ENCODE assay signal across 25 mouse cellular contexts in genomic region chr13:13564116-13564515, GRCm38 (mm10). TPM values are rescaled to one million over a fixed set of nuclear protein-coding genes. Genes with fewer than 3 reads are reported as not detected.
DNase-seq lines count a peak whose midpoint lies in the region; ATAC-seq and TF ChIP-seq lines count a peak whose summit lies in the region.
"Had no signal": no experiment of that assay in that cellular context is flagged by ENCODE, and none has a peak within 500 bp of the region (broad histone marks: within the 10 kb centered on the region; RNA-seq: fewer than 3 reads in every experiment).

No protein-coding gene starts in this region.

- no peaks in the 10 kb centered on the region for H3K4me1 ChIP-seq in heart, postnatal 0 days (ENCODE audit: control insufficient read depth, insufficient read depth)
- peaks cover 11% of the 10 kb centered on the region; the same call in 1 of the 2 replicates for H3K4me1 ChIP-seq in heart, embryonic 11.5 days (ENCODE audit: control insufficient read depth, insufficient read depth, low read length)
- no peaks in the 10 kb centered on the region for H3K4me1 ChIP-seq in intestine, embryonic 15.5 days (replicated peaks)
- H3K4me1 ChIP-seq: embryonic facial prominence, embryonic 12.5 days; forebrain, embryonic 10.5 days; forebrain, embryonic 15.5 days; hindbrain, embryonic 10.5 days; hindbrain, embryonic 15.5 days; limb, embryonic 12.5 days; lung, embryonic 15.5 days; midbrain, embryonic 12.5 days; neural tube, embryonic 13.5 days had no signal

- no peaks in the 10 kb centered on the region for H3K9me3 ChIP-seq in heart, postnatal 0 days (replicated peaks; ENCODE audit: control insufficient read depth, low read length)
- H3K9me3 ChIP-seq in heart, embryonic 11.5 days (replicated peaks; ENCODE audit: control insufficient read depth, low read length) = no peaks in the 10 kb centered on the region
- H3K9me3 ChIP-seq in intestine, embryonic 15.5 days = no peaks in the 10 kb centered on the region
- H3K9me3 ChIP-seq: embryonic facial prominence, embryonic 12.5 days; forebrain, embryonic 10.5 days; forebrain, embryonic 15.5 days; heart, embryonic 12.5 days; hindbrain, embryonic 10.5 days; hindbrain, embryonic 15.5 days; limb, embryonic 12.5 days; lung, embryonic 15.5 days; midbrain, embryonic 12.5 days; neural tube, embryonic 13.5 days had no signal

- TF ChIP-seq CTCF in heart, postnatal 0 days (IDR thresholded peaks at IDR 0.05; ENCODE audit: low read depth) = no peak
- TF ChIP-seq CTCF in layer of hippocampus, adult 2 months (conservative IDR thresholded peaks at IDR 0.05) = no peak

- no peak overlapping the region for H3K9ac ChIP-seq in heart, postnatal 0 days (replicated peaks; ENCODE audit: low read depth, low read length)
- H3K9ac ChIP-seq in heart, embryonic 11.5 days (ENCODE audit: low read depth, low read length) = no peak overlapping the region
- H3K9ac ChIP-seq in intestine, embryonic 15.5 days = no peak overlapping the region
- H3K9ac ChIP-seq: embryonic facial prominence, embryonic 12.5 days; forebrain, embryonic 15.5 days; heart, embryonic 12.5 days; hindbrain, embryonic 15.5 days; limb, embryonic 12.5 days; lung, embryonic 15.5 days; midbrain, embryonic 12.5 days; neural tube, embryonic 13.5 days had no signal

- peak overlapping the region; percentile 36; the same call in 1 of the 2 replicates for H3K27ac ChIP-seq in heart, postnatal 0 days (ENCODE audit: low read depth)
- H3K27ac ChIP-seq in heart, embryonic 11.5 days (ENCODE audit: low read depth, low read length) = no peak overlapping the region
- peak overlapping the region; percentile 39; the same call in 1 of the 2 replicates for H3K27ac ChIP-seq in layer of hippocampus, adult 2 months
- H3K27ac ChIP-seq in intestine, embryonic 15.5 days = no peak overlapping the region
- H3K27ac ChIP-seq: embryonic facial prominence, embryonic 12.5 days; forebrain, embryonic 10.5 days; forebrain, embryonic 15.5 days; hindbrain, embryonic 10.5 days; hindbrain, embryonic 15.5 days; left cerebral cortex, adult 2 months; limb, embryonic 12.5 days; lung, embryonic 15.5 days; midbrain, embryonic 12.5 days; neural tube, embryonic 13.5 days had no signal

- H3K27me3 ChIP-seq in heart, postnatal 0 days (ENCODE audit: control insufficient read depth, insufficient read depth, low read length) = no peaks in the 10 kb centered on the region
- no peaks in the 10 kb centered on the region for H3K27me3 ChIP-seq in heart, embryonic 11.5 days (ENCODE audit: control insufficient read depth, insufficient read depth, low read length)
- no peaks in the 10 kb centered on the region for H3K27me3 ChIP-seq in intestine, embryonic 15.5 days (replicated peaks)
- H3K27me3 ChIP-seq: embryonic facial prominence, embryonic 12.5 days; forebrain, embryonic 15.5 days; heart, embryonic 12.5 days; hindbrain, embryonic 15.5 days; limb, embryonic 12.5 days; lung, embryonic 15.5 days; neural tube, embryonic 13.5 days; Patski had no signal

- no peaks in the 10 kb centered on the region for H3K36me3 ChIP-seq in heart, postnatal 0 days (replicated peaks; ENCODE audit: control insufficient read depth, insufficient read depth, low read length)
- H3K36me3 ChIP-seq in heart, embryonic 11.5 days (ENCODE audit: control insufficient read depth, insufficient read depth, low read length) = no peaks in the 10 kb centered on the region
- H3K36me3 ChIP-seq in intestine, embryonic 15.5 days = no peaks in the 10 kb centered on the region
- H3K36me3 ChIP-seq: embryonic facial prominence, embryonic 12.5 days; forebrain, embryonic 10.5 days; forebrain, embryonic 15.5 days; heart, embryonic 12.5 days; hindbrain, embryonic 10.5 days; hindbrain, embryonic 15.5 days; limb, embryonic 12.5 days; lung, embryonic 15.5 days; midbrain, embryonic 12.5 days; neural tube, embryonic 13.5 days had no signal

- ATAC-seq in heart, postnatal 0 days (ENCODE audit: insufficient read depth, low read depth) = no peak
- no peak for ATAC-seq in heart, embryonic 11.5 days (replicated peaks; ENCODE audit: insufficient number of reproducible peaks, low FRiP score, low TSS enrichment)
- no peak for ATAC-seq in intestine, embryonic 15.5 days
- ATAC-seq: forebrain, embryonic 15.5 days; Patski had no signal

- no peak overlapping the region for H3K4me2 ChIP-seq in heart, postnatal 0 days (ENCODE audit: low read depth, low read length)
- no peak overlapping the region for H3K4me2 ChIP-seq in heart, embryonic 11.5 days
- no peak overlapping the region for H3K4me2 ChIP-seq in intestine, embryonic 15.5 days (replicated peaks)
- H3K4me2 ChIP-seq: embryonic facial prominence, embryonic 12.5 days; forebrain, embryonic 15.5 days; heart, embryonic 12.5 days; hindbrain, embryonic 15.5 days; limb, embryonic 12.5 days; lung, embryonic 15.5 days; midbrain, embryonic 12.5 days; neural tube, embryonic 13.5 days had no signal

- no peak for DNase-seq in heart, postnatal 0 days (ENCODE audit: low spot score)
- DNase-seq in layer of hippocampus, adult 2 months (ENCODE audit: low spot score in 2 of 2) = peak in 1 of 2 experiments; percentile 8
- DNase-seq in layer of hippocampus, postnatal 10 days (ENCODE audit: low spot score in 2 of 2) = no peak
- peak; percentile 42 for DNase-seq in thymus, postnatal 25 days
- DNase-seq in thymus, adult 18-20 months = no peak
- DNase-seq: cerebellum, adult 11-12 months; cerebellum, adult 9-11 months; embryo, embryonic 11 days; heart, postnatal 14 days; kidney, adult 8-10 months; right cerebral cortex, postnatal 4 days had no signal

- TF ChIP-seq EP300 in heart, postnatal 0 days (IDR thresholded peaks at IDR 0.05; ENCODE audit: low read depth) = no peak

- no peak overlapping the region for H3K4me3 ChIP-seq in heart, postnatal 0 days (ENCODE audit: low read depth, low read length)
- no peak overlapping the region for H3K4me3 ChIP-seq in heart, embryonic 11.5 days (ENCODE audit: low read depth, low read length)
- no peak overlapping the region for H3K4me3 ChIP-seq in layer of hippocampus, adult 2 months
- H3K4me3 ChIP-seq in intestine, embryonic 15.5 days (replicated peaks) = no peak overlapping the region
- H3K4me3 ChIP-seq: embryonic facial prominence, embryonic 12.5 days; forebrain, embryonic 10.5 days; forebrain, embryonic 15.5 days; heart, embryonic 12.5 days; hindbrain, embryonic 10.5 days; hindbrain, embryonic 15.5 days; left cerebral cortex, adult 2 months; limb, embryonic 12.5 days; lung, embryonic 15.5 days; midbrain, embryonic 12.5 days; neural tube, embryonic 13.5 days had no signal

- 68% methylated on average over 2 of the region's 2 CpGs for WGBS in heart, postnatal 0 days
- 49% methylated on average over 2 of the region's 2 CpGs for WGBS in heart, embryonic 11.5 days (ENCODE audit: insufficient replicate concordance)
- 43% methylated on average over 2 of the region's 2 CpGs for WGBS in intestine, embryonic 15.5 days

RNA-seq across cellular contexts. Expression of gene Lyst, which starts 26.1 kb away (rescaled TPM):
- 6.3 and 10.4 TPM in 2 replicates for total RNA-seq in heart, postnatal 0 days (2014; rRNA removed; ENCODE audit: low replicate concordance)
- 1.9 and 2.1 TPM in 2 replicates for polyA plus RNA-seq in heart, postnatal 0 days (2015; fragmentation: Nextera tagmentation; extraction: Ambion mirVana)
- polyA plus RNA-seq in heart, embryonic 11.5 days (2014; fragmentation: Nextera tagmentation; extraction: Ambion mirVana) = 2.5 and 3.9 TPM in 2 replicates
- 100 to 1,000 TPM in 1 of 2 experiments, 10 to 100 TPM in 1; 96.3 to 107 TPM for total RNA-seq in layer of hippocampus, adult 2 months (2021)
- total RNA-seq in layer of hippocampus, postnatal 10 days (2021) = 10 to 100 TPM; 44.3 to 47.5 TPM
- 2.8 TPM in 2 replicates for polyA plus RNA-seq in intestine, embryonic 15.5 days (2015; fragmentation: Nextera tagmentation; extraction: Ambion mirVana)

Comparison
In these comparisons a context has a peak if more than half of its experiments do, and no peak if none do; other contexts are left out.
1. H3K27ac ChIP-seq: peak in heart, postnatal 0 days (single experiment) and layer of hippocampus, adult 2 months (single experiment); none in heart, embryonic 11.5 days (single experiment) and intestine, embryonic 15.5 days (single experiment).